Mouse (Mus musculus): ENCODE results near the gene Isy1.

GRCm38 (mm10) chr6:87776663-87777062 lies 61.9 kb downstream of the Isy1 start:
- TF ChIP-seq POLR2A (IDR thresholded peaks at IDR 0.05; ENCODE audit: low read depth, low read length): no peak
- no peak for TF ChIP-seq CTCF (IDR thresholded peaks at IDR 0.05; ENCODE audit: extremely low read depth, insufficient read length, insufficient replicate concordance, low read depth, low read length)
